Mouse (Mus musculus): ENCODE results near the gene Qser1.

GRCm38 (mm10) chr2:104846638-104847414, 30.3 kb upstream of the Qser1 start:
- no peak for TF ChIP-seq EP300 (IDR thresholded peaks at IDR 0.05)
- TF ChIP-seq CTCF (IDR thresholded peaks at IDR 0.05), result no peak
